Mouse (Mus musculus) regulatory T cell (primary cell): ENCODE measurements around the gene Nfya.

Experiments used
- in situ Hi-C: fragments of 300-600 bp; cut with MboI, MseI; formaldehyde crosslinking; loops from one replicate; pipeline ENCODE4 v1.15.1; 2025; ENCODE audit warnings: high pct_unique_total_duplicates

The Nfya gene

DNA sequence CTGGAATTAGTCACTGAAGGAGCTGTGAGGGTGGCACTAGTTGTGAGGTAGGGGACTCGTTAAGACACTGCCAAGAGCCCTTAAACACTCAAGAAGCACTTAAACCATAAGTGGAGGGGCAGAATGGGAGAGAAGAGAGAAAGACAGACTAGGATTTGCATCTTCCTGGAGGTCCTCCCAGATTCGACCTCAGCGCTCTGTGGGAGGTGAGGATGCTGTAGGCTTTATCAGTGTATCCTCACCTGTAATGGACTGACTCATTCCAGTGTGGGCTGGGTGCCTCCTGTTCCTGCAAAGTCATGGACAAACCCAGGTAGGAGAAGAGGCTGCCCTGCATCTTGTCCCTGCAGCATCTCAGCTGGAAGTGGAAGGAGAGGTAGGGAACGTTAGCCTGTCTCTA is 62.9 kb downstream of the Nfya start:
- in situ Hi-C loops = no loop called here

DNA sequence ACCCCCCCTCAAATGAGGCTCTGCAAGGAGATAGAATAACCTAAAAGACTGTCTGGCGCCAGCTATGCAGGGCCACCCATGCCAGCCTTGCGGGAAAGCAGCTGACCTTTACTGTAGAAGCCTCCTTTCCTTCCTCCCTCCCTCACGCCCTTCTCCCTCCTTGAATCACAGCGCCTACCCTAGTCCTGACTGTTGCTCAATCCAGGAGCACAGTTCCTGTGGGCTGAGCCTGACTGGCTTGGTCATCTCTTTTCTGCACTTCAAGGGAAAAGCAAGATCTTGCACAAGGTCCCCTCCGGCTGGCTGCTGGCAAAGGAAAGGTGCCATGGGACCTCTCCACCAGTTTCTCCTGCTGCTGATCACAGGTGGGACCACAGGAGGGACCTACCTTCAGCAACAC is 63.5 kb downstream of the Nfya start, which contains the start of gene Trem2:
Gene Trem2 (plus strand): TSS at position 171 of the 400 bp plus-strand sequence.
- in situ Hi-C loops = no loop called here

DNA sequence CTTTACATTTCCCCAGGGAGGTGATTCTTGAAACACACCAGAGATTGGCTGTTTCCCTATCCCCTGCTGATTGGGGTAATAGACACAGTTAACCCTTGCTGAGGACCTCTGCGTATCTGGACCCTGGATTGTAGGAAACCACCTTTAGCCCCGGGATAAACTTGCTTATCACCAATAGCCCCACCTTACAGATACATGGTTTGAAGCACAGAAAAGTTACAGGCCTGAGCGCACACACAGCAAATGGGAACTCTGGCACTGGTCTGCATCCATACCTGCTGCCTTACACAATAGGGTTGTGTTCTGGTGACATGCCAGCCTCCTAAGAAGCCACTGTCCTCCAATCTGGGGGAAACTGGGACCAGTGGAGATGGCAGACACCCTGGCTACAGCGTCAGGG is 63.9 kb downstream of the Nfya start:
- in situ Hi-C loops = no loop called here

DNA sequence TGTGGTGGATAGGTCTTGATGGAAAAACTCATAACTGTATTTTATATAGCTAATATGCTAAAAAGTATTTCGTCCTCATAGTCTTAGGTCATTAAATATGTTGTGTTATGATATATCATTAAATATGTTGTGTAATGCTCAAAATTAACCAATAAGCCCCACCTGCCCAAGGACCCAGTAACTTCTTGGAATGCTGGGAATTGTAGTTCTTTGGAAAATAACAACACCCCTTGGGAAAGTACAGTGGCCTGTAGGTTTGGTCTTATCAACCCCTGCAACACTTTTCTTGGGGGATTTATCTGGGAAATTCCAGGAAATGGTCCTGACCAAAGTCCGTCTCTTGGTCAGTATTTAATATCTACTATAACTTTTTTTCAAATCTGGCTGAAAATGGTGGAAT is 66.6 kb downstream of the Nfya start:
- in situ Hi-C loops = no loop called here

DNA sequence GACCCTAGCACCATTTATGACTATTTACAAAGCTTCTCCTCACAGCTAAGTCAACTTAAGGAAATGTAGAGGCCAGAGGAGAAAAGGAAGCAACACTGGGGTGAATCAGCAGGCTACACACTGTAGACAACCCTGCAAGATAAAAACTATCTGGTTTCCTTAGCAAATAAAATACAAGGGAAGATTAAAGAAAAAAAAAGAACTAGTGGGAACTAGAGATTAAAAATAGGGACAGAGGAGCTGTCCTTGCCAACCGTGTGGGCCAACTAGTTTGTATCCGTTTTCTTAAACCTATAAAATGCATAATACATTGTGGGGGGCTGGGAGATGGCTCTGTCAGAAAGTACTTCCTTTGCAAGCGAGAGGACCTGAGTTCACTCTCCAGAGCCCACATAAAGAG is 67.8 kb downstream of the Nfya start:
- in situ Hi-C loops = no loop called here

DNA sequence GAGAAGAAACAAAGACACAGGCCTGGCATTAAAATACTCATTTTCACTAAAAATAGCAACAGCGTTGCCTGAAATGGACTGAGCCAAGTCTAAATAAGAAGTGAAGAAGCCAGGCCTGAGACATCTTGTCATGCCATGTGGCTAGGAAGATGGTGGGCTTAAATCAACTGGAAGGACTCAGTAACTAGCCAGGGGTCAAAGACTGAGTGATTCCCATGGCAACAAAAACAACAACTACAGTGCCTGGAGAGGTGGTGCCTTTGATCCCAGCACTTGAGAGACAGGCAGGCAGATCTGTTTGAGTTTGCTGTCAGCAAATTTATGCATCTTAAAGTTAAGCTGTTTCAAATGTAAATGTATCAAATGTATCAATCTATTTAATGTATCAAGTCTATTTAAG is 69.4 kb downstream of the Nfya start:
- in situ Hi-C loops = no loop called here
